Mouse (Mus musculus) kidney, adult 2 months (tissue): ENCODE measurements at regions not wholly inside any gene's neighbourhood (a gene's known extent, or its start where the extent isn't known, plus 50 kb on each side); places are given as distances from the start of the nearest gene placed in this dataset.

Experiments used
- DNase-seq: peaks from one replicate; pipeline ENCODE4 v3.0.0; 2021
- H3K27ac ChIP-seq: fragments of 200-500 bp; 2 replicates; pipeline ENCODE4 v1.5.1; 2012; ENCODE audit warnings: low read depth, low read length, control low read depth, inconsistent platforms; ENCODE audit not compliant: insufficient read depth
- H3K27me3 ChIP-seq: fragments of 200-500 bp; replicated peaks from 2 replicates; pipeline ENCODE4 v1.6.1; 2012; ENCODE audit warnings: mild to moderate bottlenecking, moderate library complexity, low read length, inconsistent platforms; ENCODE audit not compliant: control insufficient read depth, insufficient read depth
- H3K36me3 ChIP-seq: fragments of 200-500 bp; 2 replicates; pipeline ENCODE4 v1.6.1; 2012; ENCODE audit warnings: mild to moderate bottlenecking, moderate library complexity, low read length, inconsistent platforms; ENCODE audit not compliant: control insufficient read depth, insufficient read depth
- H3K4me1 ChIP-seq: fragments of 200-500 bp; 2 replicates; pipeline ENCODE4 v1.6.1; 2011; ENCODE audit warnings: low read length; ENCODE audit not compliant: control insufficient read depth, insufficient read depth
- H3K4me3 ChIP-seq: fragments of 200-500 bp; 2 replicates; pipeline ENCODE4 v1.5.1; 2011; ENCODE audit warnings: mild to moderate bottlenecking, low read depth, low read length, control low read depth; ENCODE audit not compliant: insufficient read depth
- CTCF ChIP-seq: fragments of 200-500 bp; conservative IDR thresholded peaks from 2 replicates; pipeline ENCODE4 v1.5.1; 2011; ENCODE audit warnings: low read depth, mild to moderate bottlenecking, control low read depth, low read length, moderate library complexity, mixed read lengths; ENCODE audit not compliant: insufficient read depth, insufficient read length
- POLR2A ChIP-seq: fragments of 200-500 bp; IDR thresholded peaks from one replicate; pipeline ENCODE4 v1.6.1; 2011; ENCODE audit warnings: low read depth, low read length, control low read depth
- WGBS: fragments of 180-500 bp; shearing (Covaris S2); methylation state at CpG from one replicate; pipeline ENCODE4 v1.1.7; 2018; 5-methylcytosine and 5-hydroxymethylcytosine counted together

GRCm38 (mm10) chr8:116375758-116376157 lies 129.0 kb upstream of the Dynlrb2 start:
- Histone ChIP-seq H3K4me3 (no peak overlapping the region), H3K36me3 (no peaks in the 10 kb centered on the region), H3K4me1 (no peaks in the 10 kb centered on the region), H3K27me3 (no peaks in the 10 kb centered on the region), H3K27ac (no peak overlapping the region)
- no peak for DNase-seq
- no peak for TF ChIP-seq POLR2A
- TF ChIP-seq CTCF = no peak
- 84% methylated on average over 5 of the region's 5 CpGs for WGBS

- peak; percentile 47 for TF ChIP-seq CTCF
- no peak for TF ChIP-seq POLR2A
- peak; percentile 37 for DNase-seq
- Histone ChIP-seq H3K4me3 (no peak overlapping the region), H3K27me3 (no peaks in the 10 kb centered on the region), H3K27ac (no peak overlapping the region), H3K36me3 (no peaks in the 10 kb centered on the region), H3K4me1 (no peaks in the 10 kb centered on the region)
- 85% methylated on average over 4 of the region's 4 CpGs for WGBS
Measured at GRCm38 (mm10) chr8:116373063-116373462, 131.7 kb upstream of the Dynlrb2 start.

- WGBS = 28% methylated on average over 3 of the region's 3 CpGs
Measured at GRCm38 (mm10) chr8:116372574-116372973, 132.2 kb upstream of the Dynlrb2 start.

GRCm38 (mm10) chr8:116372056-116372455 lies 132.7 kb upstream of the Dynlrb2 start:
- no peak for DNase-seq
- 82% methylated on average over 9 of the region's 9 CpGs for WGBS
- Histone ChIP-seq H3K27me3 (no peaks in the 10 kb centered on the region), H3K4me1 (no peaks in the 10 kb centered on the region), H3K36me3 (no peaks in the 10 kb centered on the region), H3K4me3 (no peak overlapping the region), H3K27ac (no peak overlapping the region)
- TF ChIP-seq POLR2A (no peak), CTCF (no peak)

More at GRCm38 (mm10) chr8:116372574-116372973, 132.2 kb upstream of the Dynlrb2 start:
- Histone ChIP-seq H3K27ac (no peak overlapping the region), H3K4me1 (no peaks in the 10 kb centered on the region), H3K36me3 (no peaks in the 10 kb centered on the region), H3K27me3 (no peaks in the 10 kb centered on the region), H3K4me3 (no peak overlapping the region)
- peak; percentile 73 for DNase-seq
- TF ChIP-seq POLR2A = no peak
- TF ChIP-seq CTCF = no peak

GRCm38 (mm10) chr8:116367491-116367890 lies 137.3 kb upstream of the Dynlrb2 start:
- H3K4me3 ChIP-seq = no peak overlapping the region
- no peak for DNase-seq
- TF ChIP-seq POLR2A (no peak), CTCF (no peak)
- no peaks in the 10 kb centered on the region for H3K27me3 ChIP-seq
- H3K27ac ChIP-seq = no peak overlapping the region
- H3K36me3 ChIP-seq = no peaks in the 10 kb centered on the region
- no peaks in the 10 kb centered on the region for H3K4me1 ChIP-seq
- 59% methylated on average over 6 of the region's 6 CpGs for WGBS

- H3K27me3 ChIP-seq = no peaks in the 10 kb centered on the region
- no peak overlapping the region for H3K4me3 ChIP-seq
- no peaks in the 10 kb centered on the region for H3K36me3 ChIP-seq
- DNase-seq = no peak
- no peak for TF ChIP-seq CTCF
- no peak for TF ChIP-seq POLR2A
- no peaks in the 10 kb centered on the region for H3K4me1 ChIP-seq
- H3K27ac ChIP-seq = no peak overlapping the region
- 74% methylated on average over 3 of the region's 3 CpGs for whole genome bisulfite sequencing
Measured at GRCm38 (mm10) chr8:116366706-116367105, 138.1 kb upstream of the Dynlrb2 start.

GRCm38 (mm10) chr8:116364751-116365150 lies 140.0 kb upstream of the Dynlrb2 start:
- Histone ChIP-seq H3K27me3 (no peaks in the 10 kb centered on the region), H3K4me1 (no peaks in the 10 kb centered on the region), H3K36me3 (no peaks in the 10 kb centered on the region), H3K4me3 (no peak overlapping the region), H3K27ac (no peak overlapping the region)
- no peak for TF ChIP-seq CTCF
- TF ChIP-seq POLR2A = no peak
- 68% methylated on average over 1 of the region's 1 CpGs for WGBS
- peak; percentile 27 for DNase-seq
